Mouse (Mus musculus): ENCODE data around the gene Gm27029.
"Not testable (repeated sequence)": the region's sequence is repeated elsewhere in the genome, so short reads cannot be mapped to it uniquely, and the experiment has no call there.

The Gm27029 gene

DNA sequence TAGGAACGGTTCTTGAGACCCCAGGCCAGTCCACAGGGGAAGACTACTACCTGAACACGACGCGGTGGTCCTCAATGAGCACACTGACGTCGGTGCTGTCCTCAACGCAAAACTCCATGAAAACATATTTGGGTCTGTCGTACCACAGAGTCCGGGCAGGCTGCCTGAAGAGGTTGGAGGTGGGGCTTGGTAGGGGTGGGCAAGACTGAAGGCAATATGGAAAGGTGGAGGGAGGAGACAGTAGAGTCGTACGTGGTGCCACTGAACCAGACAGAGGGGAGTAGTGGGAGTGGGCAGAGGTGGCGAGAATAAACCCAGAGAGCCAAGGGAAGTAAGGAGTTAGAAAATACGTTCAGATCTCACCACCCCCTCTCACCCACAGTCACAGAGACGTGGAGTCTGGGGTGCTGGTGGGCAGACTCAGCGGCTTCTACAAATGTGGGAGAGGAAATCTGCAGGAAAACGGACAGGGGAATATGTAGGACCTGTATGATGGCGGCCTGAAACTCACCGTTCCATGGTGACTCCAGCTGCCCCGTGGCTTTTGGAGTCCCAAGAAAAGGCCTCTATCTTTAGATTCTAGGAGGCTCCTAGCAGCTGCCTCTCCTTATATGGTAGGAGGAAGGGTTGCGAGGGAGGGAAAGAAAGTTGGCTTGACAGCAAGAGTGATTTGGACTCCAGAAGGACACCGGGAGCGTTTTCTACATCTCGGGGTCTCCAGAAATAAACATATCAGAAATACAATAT lies at the start of gene Gm27029:
Gm27029 (minus strand) TSS at position 692 of the 747 bp plus-strand sequence.
- DNase-seq, result peak in 1 of 2 experiments; percentile 21

DNA sequence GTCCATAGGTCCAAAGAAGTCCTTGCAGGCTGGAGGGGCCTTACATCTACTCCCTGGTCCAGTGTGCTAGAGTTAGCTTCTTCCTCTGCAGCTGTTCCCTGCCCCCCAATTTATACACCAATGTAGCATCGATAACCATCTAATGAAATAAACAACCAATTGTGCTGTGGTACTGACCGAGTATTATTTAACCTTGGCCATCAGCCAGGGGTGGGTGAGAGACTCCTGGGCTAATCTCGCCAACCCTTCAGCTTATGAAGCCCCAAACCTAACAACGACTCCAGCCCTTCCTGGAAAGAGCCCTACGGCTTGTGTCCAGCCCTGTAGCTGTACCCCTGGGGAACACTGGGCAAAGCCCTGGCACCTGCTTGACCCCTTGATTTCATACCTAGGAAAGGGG lies 49.7 kb upstream of the Gm27029 start:
- no peak for DNase-seq

DNA sequence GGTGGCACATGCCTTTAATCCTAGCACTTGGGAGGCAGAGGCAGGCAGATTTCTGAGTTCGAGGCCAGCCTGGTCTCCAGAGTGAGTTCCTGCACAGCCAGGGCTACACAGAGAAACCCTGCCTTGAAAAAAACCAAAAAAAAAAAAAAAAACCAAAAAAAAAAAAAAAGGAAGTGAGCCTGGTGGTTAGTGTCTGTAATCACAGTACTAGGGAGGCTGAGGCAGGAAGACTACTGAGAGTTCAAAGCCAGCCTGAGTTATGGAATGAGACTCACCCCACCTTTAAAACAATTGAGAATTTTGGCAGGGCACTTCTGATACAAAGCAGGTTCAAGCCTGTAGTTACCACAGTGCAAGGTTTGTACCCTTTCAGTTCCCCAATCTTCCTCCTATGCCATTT lies 49.1 kb upstream of the Gm27029 start:
- not testable (repeated sequence) for DNase-seq

DNA sequence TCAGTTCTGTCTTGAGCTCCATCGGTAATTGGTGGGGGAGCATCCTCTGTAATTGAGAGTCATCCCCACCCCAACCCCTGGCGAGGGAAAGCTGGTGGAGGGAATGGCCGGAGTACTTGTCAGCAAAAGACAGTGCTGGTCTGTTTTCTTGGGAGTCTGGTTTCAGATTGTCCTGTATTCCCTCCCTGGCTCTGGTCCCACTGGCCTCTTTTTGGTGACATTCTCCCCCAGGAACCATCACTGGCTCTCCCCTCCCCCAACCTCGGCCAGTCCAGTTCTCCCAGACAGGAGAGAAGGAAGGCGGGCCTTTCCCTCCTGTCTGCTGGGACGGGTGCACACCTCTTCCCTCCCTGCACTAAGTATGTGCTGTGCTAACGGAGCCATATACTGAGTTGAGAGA lies 47.7 kb upstream of the Gm27029 start:
- DNase-seq, result peak; percentile 25 to 32

DNA sequence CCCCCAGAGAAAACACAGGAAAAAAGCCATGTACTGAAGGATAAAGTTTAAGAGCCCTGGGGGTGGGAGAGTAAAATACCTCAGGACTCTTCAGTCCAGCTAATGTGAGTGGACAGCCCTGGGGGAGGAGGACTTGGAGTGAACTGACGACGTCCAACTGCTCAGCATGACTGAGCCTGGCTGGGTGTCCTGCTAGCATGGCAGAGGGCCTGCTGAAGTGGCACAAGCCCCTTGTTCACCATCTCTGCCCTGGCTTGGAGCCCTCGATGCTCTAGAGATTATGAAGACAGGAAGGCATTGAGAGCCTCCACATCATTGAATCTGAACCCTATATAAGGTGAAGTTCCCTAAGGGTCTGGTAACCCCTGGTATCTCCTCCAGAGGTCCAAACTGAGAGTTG lies 47.3 kb upstream of the Gm27029 start:
- no peak for DNase-seq

DNA sequence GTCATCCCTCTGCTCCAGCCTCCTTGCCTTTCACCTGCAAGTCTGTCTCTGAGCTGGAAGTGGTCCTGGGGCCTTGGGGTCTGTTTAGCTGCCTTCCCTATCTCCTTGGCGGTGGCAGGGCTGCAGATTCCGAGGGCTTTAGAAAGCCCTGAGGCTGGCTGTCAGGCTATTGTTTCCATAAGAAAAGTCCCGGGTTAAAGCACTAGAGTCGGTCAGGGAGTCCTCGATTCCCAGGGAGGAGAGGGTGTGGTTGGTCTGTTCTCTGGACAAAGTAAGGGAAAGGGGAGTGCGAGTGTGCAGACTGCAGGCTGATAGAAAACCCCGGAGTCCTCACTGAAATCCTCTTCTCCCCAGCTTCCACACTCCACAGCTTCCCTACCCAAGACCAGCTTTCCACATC lies 45.6 kb upstream of the Gm27029 start:
- DNase-seq, result no peak

DNA sequence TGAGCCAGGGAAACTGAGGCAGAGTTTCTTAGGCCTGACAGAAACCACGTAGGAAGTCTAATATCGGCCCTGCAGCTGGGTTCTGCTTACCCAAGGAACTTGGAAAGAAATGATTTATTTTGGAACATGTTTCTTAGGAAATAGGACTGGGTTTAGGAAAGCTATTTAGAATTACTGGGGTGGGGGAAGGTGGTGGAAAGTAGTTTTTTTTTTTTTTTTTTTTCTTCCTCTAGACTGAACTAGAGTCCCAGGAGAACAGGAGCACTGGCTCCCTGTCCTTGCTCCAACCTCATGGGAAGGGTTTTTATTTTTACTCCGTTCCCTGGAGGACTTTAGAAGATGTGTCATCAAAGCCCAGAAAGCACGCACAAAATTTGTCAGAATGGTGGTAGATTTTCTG lies 44.6 kb upstream of the Gm27029 start:
- DNase-seq, result no peak

DNA sequence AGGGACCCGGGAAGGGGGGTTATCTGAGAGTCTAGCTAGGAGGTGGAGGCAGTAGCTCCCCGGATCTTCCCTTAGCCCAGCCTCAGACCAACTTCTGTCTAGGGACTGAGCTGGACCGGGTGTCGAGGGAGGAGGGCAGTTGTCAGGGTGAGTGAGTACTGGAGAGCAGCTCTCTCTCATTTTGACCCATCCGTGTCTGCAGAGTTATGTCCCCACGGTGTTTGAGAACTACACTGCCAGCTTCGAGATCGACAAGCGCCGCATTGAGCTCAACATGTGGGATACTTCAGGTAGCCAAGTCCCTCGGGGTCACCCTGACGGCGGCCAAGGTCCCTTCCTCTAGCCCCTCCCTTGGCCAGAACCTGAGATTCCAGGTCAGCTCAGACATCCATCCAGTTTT lies 44.1 kb upstream of the Gm27029 start:
- DNase-seq, result peak in 1 of 2 experiments; percentile 27

DNA sequence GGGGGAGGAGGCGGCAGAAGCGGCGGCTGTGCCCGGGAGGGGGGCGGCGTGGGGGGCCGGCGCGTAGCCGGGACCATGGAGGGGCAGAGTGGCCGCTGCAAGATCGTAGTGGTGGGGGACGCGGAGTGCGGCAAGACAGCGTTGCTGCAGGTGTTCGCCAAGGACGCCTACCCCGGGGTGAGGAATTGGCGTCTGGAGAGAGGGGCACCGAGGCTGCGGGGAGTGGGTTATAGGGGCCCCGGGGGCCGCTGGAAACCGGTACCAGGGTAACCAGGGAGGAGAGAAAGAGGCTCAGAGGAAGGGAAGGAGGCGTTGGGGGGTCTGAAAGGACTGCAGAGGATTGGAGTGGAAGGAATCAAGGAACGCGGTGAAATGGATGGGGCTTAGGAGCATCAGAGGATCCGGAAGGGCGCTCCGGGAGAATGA lies 43.7 kb upstream of the Gm27029 start:
- peak in 1 of 2 experiments; percentile 24 for DNase-seq

DNA sequence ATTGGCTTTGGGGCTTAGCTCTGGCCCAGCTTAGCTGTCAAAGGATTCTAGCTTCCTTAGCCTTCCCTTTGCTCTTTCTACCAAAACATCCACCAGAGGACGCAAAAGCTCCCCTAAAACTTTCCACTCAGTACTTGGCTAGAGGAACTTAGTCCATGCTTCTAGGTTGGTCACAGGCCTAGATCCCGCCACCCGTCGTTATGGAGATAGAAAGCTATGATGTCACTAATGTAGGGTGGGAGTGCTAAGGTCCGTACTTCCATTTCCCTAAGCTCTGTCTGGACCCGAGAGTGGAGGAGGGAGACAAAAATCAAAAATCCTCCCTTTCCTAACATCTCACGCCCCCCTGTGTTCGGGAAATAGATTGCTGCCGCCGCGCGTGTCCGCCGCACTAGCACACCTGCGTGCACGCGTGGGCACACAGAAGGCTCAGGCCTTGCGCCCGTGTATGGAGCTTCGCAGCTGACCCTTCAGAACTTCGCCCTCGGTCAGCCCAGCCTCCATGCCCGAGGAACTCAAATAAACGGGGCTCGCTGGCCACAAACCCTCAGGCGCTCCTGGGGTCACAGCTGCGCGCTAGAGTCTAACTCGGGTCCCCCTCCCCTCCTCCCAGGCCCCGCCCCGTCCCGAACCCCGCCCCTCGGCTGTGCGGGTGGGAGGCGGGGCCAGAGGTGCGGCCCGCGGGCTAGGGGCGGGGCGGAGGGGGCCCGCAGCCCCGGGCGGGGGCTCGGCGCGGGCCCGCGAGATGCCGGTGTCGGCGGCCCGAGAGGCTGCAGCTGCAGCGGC lies 43.1 kb upstream of the Gm27029 start:
- DNase-seq, result peak; percentile 59 to 76

DNA sequence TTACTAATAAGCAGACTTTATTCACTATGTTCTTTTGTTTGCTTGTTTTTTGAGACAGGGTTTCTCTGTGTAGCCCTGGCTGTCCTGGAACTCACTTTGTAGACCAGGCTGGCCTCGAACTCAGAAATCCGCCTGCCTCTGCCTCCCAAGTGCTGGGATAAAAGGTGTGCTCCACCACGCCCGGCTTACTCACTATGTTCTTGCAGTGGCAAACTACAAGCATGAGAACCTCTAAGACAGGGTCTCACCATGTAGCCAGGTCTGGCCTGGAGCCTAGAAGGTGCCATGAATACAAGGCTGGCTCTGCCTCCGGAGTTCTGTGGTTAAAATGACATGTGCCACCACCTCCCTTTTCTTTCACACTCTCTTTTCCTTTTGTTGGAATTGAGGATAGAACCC lies 42.0 kb upstream of the Gm27029 start:
- DNase-seq, result not testable (repeated sequence)

DNA sequence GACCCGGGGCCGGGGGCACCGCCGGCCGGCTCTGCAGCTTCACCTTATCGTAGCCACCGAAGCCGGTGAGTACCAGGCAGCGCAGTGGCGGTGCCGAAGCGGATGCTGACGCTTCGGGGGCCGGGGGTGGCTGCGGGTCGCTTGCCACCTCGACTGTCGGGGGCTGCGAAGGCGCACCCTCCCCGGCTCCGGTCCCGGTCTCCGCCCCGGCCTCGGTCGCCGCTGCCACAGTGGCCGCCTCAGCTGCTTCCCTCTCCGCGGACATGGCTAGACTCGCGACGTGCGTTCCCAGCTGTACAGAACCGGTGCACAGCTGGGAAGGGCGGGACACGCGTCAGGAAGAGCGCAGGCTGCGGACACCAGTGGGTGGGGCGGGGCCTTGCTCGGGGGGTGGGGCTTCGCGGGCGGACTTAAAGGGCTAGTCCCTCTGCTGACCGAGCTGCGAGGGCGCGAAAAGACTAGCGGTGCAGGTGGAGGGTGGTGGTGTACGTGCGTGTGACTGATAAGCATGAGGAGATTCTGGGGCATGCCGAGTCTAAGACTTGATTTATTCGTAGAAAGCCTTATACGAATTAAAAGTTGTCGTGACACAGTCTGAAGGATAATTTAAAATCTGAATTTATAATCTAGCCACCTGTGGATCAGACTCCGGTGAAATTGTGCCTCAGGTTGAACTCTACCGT lies 41.4 kb upstream of the Gm27029 start, which contains the start of gene Vat1:
Vat1 (minus strand) TSS at position 362 of the 683 bp plus-strand sequence.
- DNase-seq, result peak; percentile 64 to 66

DNA sequence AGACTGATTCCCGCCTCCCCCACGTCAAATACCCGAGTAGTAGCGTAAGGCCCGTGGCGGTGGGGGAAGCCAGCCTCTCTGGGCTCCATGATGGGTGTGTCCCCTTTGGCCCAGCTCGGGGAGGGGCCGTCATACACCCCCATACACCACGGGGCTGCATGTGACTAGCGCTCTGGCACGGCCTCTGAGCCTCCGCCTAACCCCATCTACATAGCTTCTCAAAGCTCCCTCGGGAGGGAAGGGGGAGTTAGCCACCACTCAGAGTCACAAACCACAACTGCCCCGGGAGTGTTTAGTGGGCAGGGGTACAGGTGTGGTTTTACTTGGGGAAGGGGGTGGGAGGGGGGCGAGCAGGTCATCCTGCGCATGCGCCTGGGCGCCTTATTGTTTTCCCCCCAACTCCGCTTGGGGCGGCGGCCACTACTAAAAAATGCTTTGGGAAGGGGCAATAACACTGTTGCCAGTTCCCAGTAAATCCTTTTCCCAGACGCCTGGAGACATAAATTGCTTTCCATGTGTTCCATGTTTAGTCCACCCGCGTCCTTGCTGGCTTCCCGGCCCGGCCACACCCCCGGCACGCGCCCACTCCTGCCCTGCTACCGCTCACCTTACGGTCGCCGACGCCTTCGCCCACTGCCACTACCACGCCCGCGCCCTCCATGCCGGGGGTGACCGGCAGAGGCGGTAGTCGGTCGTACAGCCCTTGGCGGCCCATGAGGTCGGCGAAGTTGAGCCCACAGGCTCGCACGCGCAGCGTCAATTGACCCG lies 40.7 kb upstream of the Gm27029 start:
- peak; percentile 18 to 22 for DNase-seq

DNA sequence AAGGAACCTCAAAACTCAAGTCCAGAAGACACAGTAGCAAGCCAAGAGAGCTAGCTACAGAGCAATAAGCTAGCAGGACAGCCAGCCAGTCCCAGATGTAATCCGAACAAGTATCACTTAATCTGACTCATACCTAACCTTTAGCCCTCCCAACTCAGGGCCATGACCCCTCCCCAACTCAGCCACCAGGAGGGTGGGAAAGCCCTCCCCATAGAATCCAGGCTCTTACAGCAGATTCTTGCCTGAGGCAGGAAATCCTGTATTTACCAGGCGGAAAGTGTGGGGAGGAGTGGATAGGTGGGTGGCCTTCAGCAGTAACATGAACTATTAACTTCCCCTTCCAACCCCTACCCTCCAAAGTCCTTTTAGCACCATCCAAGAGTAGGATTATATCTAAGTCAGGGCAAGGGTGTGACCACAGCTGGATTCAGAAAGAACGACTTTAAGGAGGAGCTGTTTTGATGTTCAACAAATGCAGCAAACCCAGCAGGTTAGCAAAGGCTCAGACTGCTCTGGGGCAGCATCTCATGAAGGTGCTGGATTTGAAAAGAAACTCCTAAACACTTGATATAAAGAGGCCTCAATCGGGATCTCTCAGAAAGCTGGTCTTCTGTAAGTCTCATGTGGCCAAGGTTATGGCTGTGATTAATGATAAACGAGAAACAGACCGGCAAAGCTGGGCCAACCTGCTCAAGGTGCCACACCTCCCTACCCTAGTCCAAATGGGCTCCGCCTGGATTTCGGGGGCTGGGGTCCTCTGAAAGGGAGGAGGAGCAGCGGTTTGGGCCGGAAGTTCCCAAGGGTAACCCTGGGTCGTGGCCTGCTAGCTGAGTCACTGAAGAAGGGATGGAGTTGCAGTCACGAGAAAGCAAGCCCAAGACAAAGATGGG lies 39.9 kb upstream of the Gm27029 start, which contains the start of gene Rnd2:
Rnd2 (plus strand) TSS at position 789 of the 890 bp plus-strand sequence.
- no peak for DNase-seq

DNA sequence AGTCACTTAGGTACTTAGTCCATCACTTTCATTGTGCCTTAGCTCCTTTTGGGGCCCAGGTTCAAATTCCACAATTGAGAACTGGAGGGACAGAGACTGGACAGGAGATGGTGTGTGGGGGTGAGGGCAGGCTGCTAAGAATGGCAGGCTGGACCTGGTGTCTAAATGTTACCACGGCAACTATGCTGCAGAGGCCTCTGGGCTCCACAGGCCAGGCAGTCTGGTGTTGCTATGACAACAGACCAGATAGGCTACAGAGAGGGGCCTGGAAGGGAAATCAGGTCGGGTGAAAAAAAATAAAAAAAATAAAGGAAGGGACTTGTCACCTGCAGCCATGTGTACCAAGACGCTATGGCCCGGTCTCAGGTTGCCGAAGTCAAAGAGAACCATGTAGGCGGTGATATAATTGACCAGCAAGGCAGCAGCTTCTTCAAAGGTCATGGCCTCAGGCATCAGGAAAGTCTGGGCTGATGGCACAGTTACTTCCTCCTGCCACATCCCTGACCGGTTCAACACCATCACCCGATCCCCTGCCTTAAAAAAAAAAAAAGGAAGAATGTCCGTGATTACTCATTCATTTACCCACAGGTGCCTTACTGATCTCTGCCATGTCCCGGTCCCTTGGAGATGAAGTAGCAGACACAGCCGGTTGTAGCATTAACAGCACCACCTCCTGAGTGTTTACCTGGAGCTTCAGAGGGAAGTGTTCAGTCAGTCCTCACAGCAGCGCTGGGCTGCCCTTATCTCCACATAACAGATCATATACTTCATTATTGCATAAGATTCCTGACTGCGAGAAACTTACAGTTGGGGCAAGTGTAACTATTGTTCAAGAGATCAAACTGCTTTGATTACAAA lies 38.2 kb upstream of the Gm27029 start:
- no peak for DNase-seq

DNA sequence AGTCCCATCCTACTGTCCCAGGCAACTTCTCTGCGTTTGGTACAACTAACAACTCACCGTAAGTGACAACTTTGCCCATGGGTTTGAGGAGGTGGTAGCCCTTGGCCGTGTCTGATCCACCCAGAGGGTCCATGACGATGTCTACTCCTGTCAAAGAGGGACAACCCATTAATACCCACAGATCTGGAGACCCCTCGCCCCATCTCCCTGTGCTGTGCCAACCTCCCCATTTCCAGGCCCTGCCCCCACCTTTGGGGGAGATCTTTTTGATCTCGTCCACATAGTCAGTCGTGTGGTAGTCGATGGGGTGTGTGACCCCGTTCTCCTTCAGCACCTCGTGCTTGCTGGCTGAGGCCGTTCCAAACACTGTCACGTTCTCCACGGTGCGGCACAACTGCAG lies 37.5 kb upstream of the Gm27029 start:
- no peak for DNase-seq

DNA sequence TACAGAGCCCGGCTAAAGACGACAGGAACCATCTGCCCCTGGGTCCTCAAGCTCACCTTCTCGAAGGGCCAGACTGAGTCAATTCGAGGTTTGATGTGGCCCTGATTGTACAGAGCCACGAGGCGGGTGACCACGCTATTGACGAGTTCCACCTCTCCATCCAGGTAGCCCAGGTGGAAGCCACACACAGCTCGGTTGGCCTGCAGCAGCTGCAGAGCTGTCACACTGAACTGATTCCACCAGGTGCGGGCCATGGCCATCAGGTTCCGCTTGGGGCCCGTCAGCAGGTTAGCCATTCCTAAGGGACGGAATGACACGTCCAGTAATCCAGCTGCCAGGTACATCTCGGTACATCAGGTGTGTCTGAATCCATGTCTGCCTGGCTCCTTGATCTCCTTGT lies 35.7 kb upstream of the Gm27029 start:
- DNase-seq, result no peak

DNA sequence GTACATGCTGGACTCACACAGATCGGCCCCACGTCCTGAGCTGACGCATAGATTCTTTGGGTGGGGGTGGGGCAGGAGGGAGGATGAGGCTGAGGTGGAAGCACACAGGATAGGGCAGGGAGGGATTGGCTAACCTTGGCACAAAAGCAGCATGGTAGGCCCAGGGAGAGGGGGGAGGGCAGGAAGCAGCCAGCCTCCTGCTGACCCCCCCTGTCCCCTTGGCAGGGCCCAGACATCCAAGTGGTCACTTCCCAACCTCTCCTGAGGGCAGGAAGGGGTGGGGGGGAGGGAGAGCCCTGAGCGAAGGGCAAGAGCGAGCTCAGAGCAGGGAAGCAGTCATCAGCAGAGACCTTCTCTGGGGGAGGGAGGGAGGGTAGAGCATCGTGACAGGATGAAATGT lies 35.1 kb upstream of the Gm27029 start:
- no peak for DNase-seq

DNA sequence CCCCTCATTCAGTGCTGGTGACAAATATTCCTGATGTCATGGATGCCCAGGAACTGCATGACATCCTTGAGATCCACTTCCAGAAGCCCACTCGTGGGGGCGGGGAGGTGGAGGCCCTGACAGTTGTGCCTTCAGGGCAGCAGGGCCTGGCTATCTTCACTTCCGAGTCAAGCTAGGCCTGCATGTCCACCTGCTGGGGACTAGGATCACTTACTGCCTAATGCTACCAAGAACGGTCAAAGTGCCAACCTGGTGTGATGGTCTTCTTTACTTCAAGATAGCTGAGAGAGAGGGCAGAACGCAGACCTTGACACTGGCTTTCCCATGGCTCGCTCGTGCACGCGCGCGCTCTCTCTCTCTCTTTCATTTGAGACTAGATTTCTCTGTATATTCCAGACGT lies 33.6 kb upstream of the Gm27029 start:
- DNase-seq, result no peak

DNA sequence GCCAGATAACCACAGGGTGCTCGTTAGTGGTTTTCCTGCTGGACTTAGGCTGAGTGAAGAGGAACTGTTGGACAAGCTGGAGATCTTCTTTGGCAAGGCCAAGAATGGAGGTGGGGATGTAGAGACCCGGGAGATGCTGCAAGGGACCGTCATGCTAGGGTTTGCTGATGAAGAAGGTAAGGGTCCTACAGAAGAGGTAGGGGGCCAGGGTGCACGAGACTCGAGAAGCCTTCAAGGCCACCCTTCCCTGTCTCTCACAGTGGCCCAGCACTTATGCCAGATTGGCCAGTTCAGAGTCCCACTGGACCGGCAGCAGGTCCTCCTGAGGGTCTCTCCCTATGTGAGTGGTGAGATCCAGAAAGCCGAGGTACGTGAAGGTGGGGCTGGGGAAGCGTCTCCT lies 33.0 kb upstream of the Gm27029 start:
- no peak for DNase-seq

DNA sequence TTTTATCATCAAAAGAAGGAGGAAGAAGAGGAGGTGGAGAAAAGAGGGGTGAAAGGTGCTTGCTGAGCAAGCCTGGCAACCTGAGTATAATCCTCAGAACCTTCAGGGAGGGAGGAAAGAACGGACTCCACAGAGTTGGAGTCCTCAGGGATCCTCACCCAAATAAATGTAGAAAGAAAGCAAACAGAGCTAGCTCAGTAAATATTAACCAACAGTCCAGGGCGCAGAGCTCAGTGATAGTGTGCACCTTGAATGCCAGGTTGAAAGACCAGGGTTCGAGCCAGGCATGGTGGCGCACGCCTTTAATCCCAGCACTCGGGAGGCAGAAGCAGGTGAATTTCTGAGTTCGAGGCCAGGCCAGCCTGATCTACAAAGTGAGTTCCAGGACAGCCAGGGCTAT lies 31.0 kb upstream of the Gm27029 start:
- no peak for DNase-seq

Measured in cerebellum, adult 18-20 months (tissue).